Mouse (Mus musculus) forebrain, embryonic 14.5 days (tissue): ENCODE measurements around the gene Slc37a3. TPM values are rescaled to one million over a fixed set of nuclear protein-coding genes. Genes with fewer than 3 reads are reported as not detected.
"Not testable (repeated sequence)": the region's sequence is repeated elsewhere in the genome, so short reads cannot be mapped to it uniquely, and the experiment has no call there.

Experiments used
- ATAC-seq: fragments of 200-750 bp; cut with Nextera tagmentation; 2 replicates; pipeline ENCODE4 v1.8.0; 2017; ENCODE audit warnings: mild to moderate bottlenecking, moderate library complexity
- DNase-seq: peaks from one replicate; pipeline ENCODE4 v3.0.0-alpha.2; 2015; ENCODE audit warnings: low spot score
- H3K27ac ChIP-seq: fragments of 300-500 bp; sonication (generic); 2 replicates; pipeline ENCODE4 v1.5.1; 2014; ENCODE audit warnings: low read depth, mild to moderate bottlenecking, control low read depth, low read length, moderate library complexity
- H3K27me3 ChIP-seq: fragments of 300-500 bp; sonication (generic); replicated peaks from 2 replicates; pipeline ENCODE4 v1.6.1; 2014; ENCODE audit warnings: low read length, control low read depth, mixed read lengths; ENCODE audit not compliant: control insufficient read depth, insufficient read depth
- H3K36me3 ChIP-seq: fragments of 300-500 bp; sonication (generic); 2 replicates; pipeline ENCODE4 v1.6.1; 2014; ENCODE audit warnings: low read length, control low read depth; ENCODE audit not compliant: control insufficient read depth, insufficient read depth
- H3K4me1 ChIP-seq: fragments of 300-500 bp; sonication (generic); 2 replicates; pipeline ENCODE4 v1.6.1; 2014; ENCODE audit warnings: antibody characterized with exemption, low read length, control low read depth; ENCODE audit not compliant: control insufficient read depth, insufficient read depth
- H3K4me2 ChIP-seq: fragments of 300-500 bp; sonication (generic); 2 replicates; pipeline ENCODE4 v1.6.1; 2014; ENCODE audit warnings: mild to moderate bottlenecking, control low read depth, low read length
- H3K4me3 ChIP-seq: fragments of 300-500 bp; sonication (generic); 2 replicates; pipeline ENCODE4 v1.5.1; 2014; ENCODE audit warnings: low read depth, low read length, control low read depth
- H3K9ac ChIP-seq: fragments of 300-500 bp; sonication (generic); 2 replicates; pipeline ENCODE4 v1.6.1; 2014; ENCODE audit warnings: mild to moderate bottlenecking, low read length, control low read depth, moderate library complexity
- H3K9me3 ChIP-seq: fragments of 300-500 bp; sonication (generic); replicated peaks from 2 replicates; pipeline ENCODE4 v1.6.1; 2016; ENCODE audit warnings: low read length, control low read depth, mixed read lengths; ENCODE audit not compliant: control insufficient read depth
- WGBS: fragments of 180-500 bp; shearing (Covaris S2); extraction: QIAGEN DNeasy Blood & Tissue Kit; methylation state at CpG from one replicate; pipeline ENCODE4 v1.1.7; 2014; 5-methylcytosine and 5-hydroxymethylcytosine counted together
- polyA plus RNA-seq: library from polyadenylated mRNA; unstranded; fragments of >200 nt; fragmentation: Nextera tagmentation; extraction: Ambion mirVana; gene quantifications from 2 replicates; pipeline ENCODE4 v1.2.1, GENCODE M21; 2014

Gene Slc37a3
- polyA plus RNA-seq, 1 experiment from 2014 or later: 60.2 TPM

GRCm38 (mm10) chr6:39373301-39373955 lies 4.0 kb downstream of the Slc37a3 start:
- H3K9ac ChIP-seq: no peak overlapping the region
- H3K4me2 ChIP-seq: no peak overlapping the region
- no peak overlapping the region for H3K4me3 ChIP-seq
- no peaks in the 10 kb centered on the region for H3K9me3 ChIP-seq
- H3K27me3 ChIP-seq: no peaks in the 10 kb centered on the region
- DNase-seq: no peak
- peaks cover 8% of the 10 kb centered on the region for H3K4me1 ChIP-seq
- peaks cover 5% of the 10 kb centered on the region; the same call in 1 of the 2 replicates for H3K36me3 ChIP-seq
- no peak for ATAC-seq
- no peak overlapping the region for H3K27ac ChIP-seq
- WGBS: 88% methylated on average over 4 of the region's 4 CpGs

GRCm38 (mm10) chr6:39372727-39373126 lies 4.7 kb downstream of the Slc37a3 start:
- Histone ChIP-seq H3K36me3 (peaks cover 5% of the 10 kb centered on the region; the same call in 1 of the 2 replicates), H3K9ac (no peak overlapping the region), H3K9me3 (no peaks in the 10 kb centered on the region), H3K4me3 (no peak overlapping the region), H3K4me2 (no peak overlapping the region), H3K27ac (no peak overlapping the region), H3K4me1 (peaks cover 8% of the 10 kb centered on the region), H3K27me3 (no peaks in the 10 kb centered on the region)
- WGBS: 79% methylated on average over 7 of the region's 7 CpGs
- ATAC-seq: no peak
- DNase-seq: no peak

DNA sequence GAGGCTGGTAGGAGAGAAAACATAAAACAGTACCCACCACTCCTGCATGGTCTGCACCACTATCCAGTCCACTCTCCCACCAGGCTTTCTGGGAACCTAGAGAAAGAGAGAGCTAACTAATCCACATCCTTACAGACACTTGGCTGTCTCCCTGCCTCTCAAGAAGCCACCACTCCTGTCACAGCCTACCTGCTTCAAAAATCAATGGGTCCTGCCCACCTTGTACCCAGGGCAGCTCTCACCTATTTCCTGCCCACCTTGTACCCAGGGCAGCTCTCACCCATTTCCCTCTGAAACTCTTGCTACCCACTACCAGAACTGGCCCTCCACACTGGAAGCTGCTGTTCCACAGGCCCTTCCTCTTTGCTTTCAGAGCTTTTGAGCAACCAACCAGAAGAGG lies 5.4 kb downstream of the Slc37a3 start:
- Histone ChIP-seq H3K9me3 (no peaks in the 10 kb centered on the region), H3K4me2 (no peak overlapping the region), H3K36me3 (peaks cover 5% of the 10 kb centered on the region; the same call in 1 of the 2 replicates), H3K27me3 (no peaks in the 10 kb centered on the region), H3K27ac (no peak overlapping the region), H3K9ac (no peak overlapping the region), H3K4me1 (peaks cover 8% of the 10 kb centered on the region), H3K4me3 (no peak overlapping the region)
- ATAC-seq (no peak), DNase-seq (no peak)

DNA sequence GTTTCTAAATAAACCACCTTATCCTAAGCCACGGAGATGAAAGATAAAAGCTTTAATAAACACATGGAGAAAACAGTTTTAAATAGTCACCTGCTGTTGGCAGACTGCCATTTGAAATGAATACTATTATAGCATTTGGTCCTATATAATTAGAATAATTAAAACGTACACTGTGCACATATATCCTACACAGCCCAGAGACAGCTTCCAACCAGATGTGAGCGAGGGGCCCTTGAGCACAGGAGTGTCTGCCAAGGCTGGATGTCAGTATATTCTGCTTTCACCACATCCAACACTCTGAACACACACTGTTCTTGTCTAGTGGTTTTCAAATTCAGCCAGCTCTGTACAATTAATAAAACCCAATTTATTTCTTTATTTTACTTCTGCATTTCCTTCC lies 7.8 kb downstream of the Slc37a3 start:
- no peak overlapping the region for H3K27ac ChIP-seq
- H3K9me3 ChIP-seq: no peaks in the 10 kb centered on the region
- no peak for DNase-seq
- no peaks in the 10 kb centered on the region for H3K4me1 ChIP-seq
- H3K9ac ChIP-seq: no peak overlapping the region
- H3K4me3 ChIP-seq: no peak overlapping the region
- WGBS: 63% methylated on average over 3 of the region's 3 CpGs
- peaks cover 23% of the 10 kb centered on the region for H3K36me3 ChIP-seq
- ATAC-seq: no peak
- H3K4me2 ChIP-seq: no peak overlapping the region
- H3K27me3 ChIP-seq: no peaks in the 10 kb centered on the region

DNA sequence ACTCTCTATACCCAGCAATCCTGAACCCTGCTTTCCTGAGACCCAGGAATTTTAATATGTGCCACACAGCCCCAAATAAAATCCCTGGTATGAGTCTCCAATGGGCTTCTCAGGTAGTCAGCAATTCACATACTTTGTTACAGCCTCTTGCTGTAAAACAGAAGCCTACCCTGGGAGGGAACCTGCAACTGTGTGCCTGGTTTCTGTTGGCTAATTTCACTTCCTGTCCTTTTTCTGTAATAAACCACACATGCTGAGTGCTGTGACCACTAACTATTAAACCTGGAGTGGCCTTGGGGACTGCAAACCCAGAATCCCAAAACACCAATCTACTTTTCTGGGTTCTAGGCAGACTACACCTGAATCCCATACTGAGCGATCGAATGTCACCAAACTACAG lies 14.8 kb downstream of the Slc37a3 start:
- DNase-seq (no peak), ATAC-seq (no peak)
- H3K27ac ChIP-seq: no peak overlapping the region
- no peak overlapping the region for H3K4me3 ChIP-seq
- no peaks in the 10 kb centered on the region for H3K9me3 ChIP-seq
- no peaks in the 10 kb centered on the region for H3K4me1 ChIP-seq
- H3K36me3 ChIP-seq: peaks cover 57% of the 10 kb centered on the region
- no peak overlapping the region for H3K4me2 ChIP-seq
- whole genome bisulfite sequencing: 96% methylated on average over 2 of the region's 2 CpGs
- no peak overlapping the region for H3K9ac ChIP-seq
- H3K27me3 ChIP-seq: no peaks in the 10 kb centered on the region

- 95% methylated on average over 9 of the region's 9 CpGs for WGBS
These were observed 18.3 kb downstream of the Slc37a3 start for GRCm38 (mm10) chr6:39359207-39359606.

DNA sequence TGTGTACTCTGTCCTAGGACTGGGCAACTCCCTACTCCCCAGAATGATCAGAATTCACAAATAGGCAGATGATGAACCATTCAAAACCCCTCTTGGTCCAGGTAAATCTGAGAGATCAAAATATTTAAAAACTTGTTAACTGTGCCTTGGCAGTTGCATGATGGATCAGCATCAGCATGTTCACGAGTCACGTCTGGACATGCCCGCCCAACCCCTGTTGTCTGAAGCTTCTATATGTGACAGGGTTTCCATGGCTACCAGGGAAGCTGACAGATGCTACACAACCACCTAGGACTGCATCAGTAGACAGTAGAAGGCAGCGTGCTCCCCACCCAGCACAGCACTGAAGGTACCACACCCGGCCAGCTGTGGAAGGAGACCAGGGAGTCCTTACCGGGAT lies 28.5 kb downstream of the Slc37a3 start:
- H3K27me3 ChIP-seq: no peaks in the 10 kb centered on the region
- DNase-seq (no peak), ATAC-seq (no peak)
- peaks cover 16% of the 10 kb centered on the region for H3K4me1 ChIP-seq
- 79% methylated on average over 6 of the region's 6 CpGs for WGBS
- H3K36me3 ChIP-seq: peaks cover 65% of the 10 kb centered on the region
- no peak overlapping the region for H3K4me2 ChIP-seq
- no peak overlapping the region for H3K9ac ChIP-seq
- H3K9me3 ChIP-seq: no peaks in the 10 kb centered on the region
- H3K4me3 ChIP-seq: no peak overlapping the region
- H3K27ac ChIP-seq: peak overlapping the region; percentile 52; the same call in 1 of the 2 replicates

More at GRCm38 (mm10) chr6:39359207-39359606, 18.3 kb downstream of the Slc37a3 start:
- H3K9ac ChIP-seq, ATAC-seq, DNase-seq, H3K4me1 ChIP-seq, H3K4me3 ChIP-seq, H3K27me3 ChIP-seq, H3K9me3 ChIP-seq, H3K4me2 ChIP-seq, H3K27ac ChIP-seq: not testable (repeated sequence)
- peaks cover 69% of the 10 kb centered on the region for H3K36me3 ChIP-seq

DNA sequence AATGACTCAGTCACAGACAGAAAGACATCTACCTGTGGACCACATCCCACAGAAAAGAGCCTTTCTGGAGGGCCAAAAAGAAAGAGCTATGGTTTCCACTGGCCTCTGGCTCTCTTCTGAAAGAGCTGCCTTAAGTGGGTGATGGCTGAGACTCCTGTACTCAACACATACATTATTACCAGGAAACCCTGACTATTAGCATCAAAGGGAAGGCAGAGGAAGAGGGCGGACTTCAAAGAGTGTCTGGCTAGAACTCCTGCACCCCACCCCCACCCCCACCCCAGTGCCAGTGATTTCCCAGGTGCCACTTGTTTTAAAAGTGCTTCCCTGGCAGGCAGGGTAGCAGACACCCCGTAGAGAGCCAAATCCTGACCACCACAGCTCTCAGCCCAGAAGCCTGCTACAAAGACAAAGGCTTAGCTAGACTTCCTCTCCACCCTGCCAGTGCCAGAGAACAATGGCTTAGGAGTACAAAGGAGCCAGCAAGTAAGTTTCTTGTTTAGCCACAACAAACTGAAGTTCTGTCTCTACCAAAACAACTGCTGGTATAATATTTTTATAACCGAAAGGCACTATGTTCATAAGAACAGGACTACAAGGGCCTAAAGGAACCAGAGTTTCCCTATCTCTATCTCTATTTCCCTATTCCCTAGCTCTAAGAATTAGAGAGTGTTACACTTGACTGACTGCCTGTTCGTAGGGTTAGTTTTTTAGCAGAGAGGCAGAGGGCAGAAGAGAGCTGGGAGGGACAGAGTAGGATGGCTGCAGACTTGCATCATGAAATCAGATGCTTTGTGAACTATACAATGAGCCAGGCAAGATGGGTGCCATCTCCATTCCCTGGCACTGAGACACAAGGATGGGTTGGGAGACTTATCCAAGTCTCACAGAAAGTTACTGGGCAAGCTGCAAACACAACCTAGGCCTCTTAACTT lies 29.3 kb downstream of the Slc37a3 start:
- H3K36me3 ChIP-seq: peaks cover 68% of the 10 kb centered on the region
- no peaks in the 10 kb centered on the region for H3K9me3 ChIP-seq
- H3K27ac ChIP-seq: peak overlapping the region; percentile 52; the same call in 1 of the 2 replicates
- 21% methylated on average over 4 of the region's 4 CpGs for WGBS
- ATAC-seq (no peak), DNase-seq (no peak)
- H3K4me1 ChIP-seq: peaks cover 16% of the 10 kb centered on the region
- no peak overlapping the region for H3K9ac ChIP-seq
- H3K4me2 ChIP-seq: no peak overlapping the region
- no peaks in the 10 kb centered on the region for H3K27me3 ChIP-seq
- no peak overlapping the region for H3K4me3 ChIP-seq
